Mouse (Mus musculus) heart, adult 2 months (tissue): ENCODE results near the gene Rbms1.

ENCODE experiments used
- CTCF ChIP-seq: fragments of 200-600 bp; IDR thresholded peaks from 2 replicates; pipeline ENCODE4 v1.8.1; 2022; ENCODE audit warnings: antibody characterized with exemption, mild to moderate bottlenecking, moderate library complexity
- EP300 ChIP-seq: fragments of 200-500 bp; IDR thresholded peaks from 2 replicates; pipeline ENCODE4 v1.6.1; 2011; ENCODE audit warnings: low read depth, low read length, control low read depth; ENCODE audit not compliant: insufficient read depth
- POLR2A ChIP-seq: fragments of 200-500 bp; IDR thresholded peaks from 2 replicates; pipeline ENCODE4 v1.6.1; 2011; ENCODE audit warnings: mild to moderate bottlenecking, low read depth, low read length, control low read depth; ENCODE audit not compliant: insufficient read depth

DNA sequence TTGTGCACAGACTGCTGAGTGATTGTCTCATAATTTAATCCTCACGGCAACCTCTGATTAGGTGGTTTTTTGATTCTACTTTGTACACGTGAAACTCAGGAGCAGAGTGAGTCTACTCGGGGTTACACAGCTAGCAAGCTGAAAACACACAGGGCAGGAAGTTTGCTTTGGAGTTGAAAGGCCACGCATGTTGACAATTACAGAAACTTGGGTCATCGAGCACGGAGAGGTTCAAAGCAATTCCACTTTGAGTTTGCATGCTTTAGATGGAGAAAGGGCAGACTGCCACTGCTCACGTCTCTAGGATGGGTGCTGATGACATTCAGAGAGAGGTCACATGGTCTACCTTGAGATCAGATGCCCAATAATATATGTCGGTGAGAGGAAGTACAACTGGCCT lies 160.2 kb downstream of the Rbms1 start:
- TF ChIP-seq EP300, result no peak
- TF ChIP-seq CTCF, result no peak
- no peak for TF ChIP-seq POLR2A
